Mouse (Mus musculus) forebrain, embryonic 16.5 days (tissue): Measurements from ENCODE around the gene Cbln1. TPM values are rescaled to one million over a fixed set of nuclear protein-coding genes. Genes with fewer than 3 reads are reported as not detected.

ENCODE experiments used
- ATAC-seq: fragments of 200-750 bp; cut with Nextera tagmentation; 2 replicates; pipeline ENCODE4 v1.8.0; 2017; ENCODE audit warnings: mild to moderate bottlenecking, moderate library complexity
- H3K27ac ChIP-seq: fragments of 300-500 bp; sonication (generic); 2 replicates; pipeline ENCODE4 v1.5.1; 2014; ENCODE audit warnings: low read length, control low read depth
- H3K27me3 ChIP-seq: fragments of 300-500 bp; sonication (generic); replicated peaks from 2 replicates; pipeline ENCODE4 v1.6.1; 2014; ENCODE audit warnings: low read length; ENCODE audit not compliant: control insufficient read depth, insufficient read depth
- H3K36me3 ChIP-seq: fragments of 300-500 bp; sonication (generic); 2 replicates; pipeline ENCODE4 v1.6.1; 2014; ENCODE audit not compliant: control insufficient read depth, insufficient read depth
- H3K4me1 ChIP-seq: fragments of 300-500 bp; sonication (generic); replicated peaks from 2 replicates; pipeline ENCODE4 v1.6.1; 2014; ENCODE audit warnings: low read length; ENCODE audit not compliant: control insufficient read depth, insufficient read depth
- H3K4me2 ChIP-seq: fragments of 300-500 bp; sonication (generic); 2 replicates; pipeline ENCODE4 v1.6.1; 2014; ENCODE audit warnings: mild to moderate bottlenecking, low read length, control low read depth
- H3K4me3 ChIP-seq: fragments of 300-500 bp; sonication (generic); replicated peaks from 2 replicates; pipeline ENCODE4 v1.5.1; 2014; ENCODE audit warnings: mild to moderate bottlenecking, low read length, control low read depth
- H3K9ac ChIP-seq: fragments of 300-500 bp; sonication (generic); replicated peaks from 2 replicates; pipeline ENCODE4 v1.6.1; 2014; ENCODE audit warnings: low read depth, low read length, control low read depth
- H3K9me3 ChIP-seq: fragments of 300-500 bp; sonication (generic); 2 replicates; pipeline ENCODE4 v1.6.1; 2016; ENCODE audit warnings: low read length; ENCODE audit not compliant: control insufficient read depth
- WGBS: fragments of 180-500 bp; shearing (Covaris S2); extraction: QIAGEN DNeasy Blood & Tissue Kit; methylation state at CpG from one replicate; pipeline ENCODE4 v1.1.7; 2014; 5-methylcytosine and 5-hydroxymethylcytosine counted together
- polyA plus RNA-seq: library from polyadenylated mRNA; unstranded; fragments of >200 nt; fragmentation: Nextera tagmentation; extraction: Ambion mirVana; gene quantifications from 2 replicates; pipeline ENCODE4 v1.2.1, GENCODE M21; 2015

Gene Cbln1
- polyA plus RNA-seq, 1 experiment from 2014 or later, result 5.9 TPM

DNA sequence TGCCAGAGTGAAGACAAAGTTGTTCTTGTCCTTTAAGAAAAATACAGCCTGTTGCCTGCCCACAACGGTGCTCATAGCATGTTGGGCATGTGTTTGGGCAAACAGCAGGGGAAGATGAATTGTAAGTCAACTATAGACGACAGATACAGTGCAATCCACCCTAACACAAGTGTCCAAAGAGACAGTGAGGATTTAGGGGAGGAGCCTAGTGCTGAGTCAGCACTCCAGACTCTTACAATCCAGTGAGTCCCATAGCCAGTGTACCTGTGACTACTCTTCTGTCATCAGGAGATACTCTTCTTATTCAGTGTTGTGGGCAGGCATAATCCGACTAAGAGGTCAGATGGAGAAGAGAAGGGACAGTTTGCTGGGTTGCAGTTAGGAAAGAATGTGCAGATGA is 8.0 kb downstream of the Cbln1 start:
- 81% methylated on average over 3 of the region's 3 CpGs for WGBS
- peaks cover 30% of the 10 kb centered on the region for H3K27me3 ChIP-seq

DNA sequence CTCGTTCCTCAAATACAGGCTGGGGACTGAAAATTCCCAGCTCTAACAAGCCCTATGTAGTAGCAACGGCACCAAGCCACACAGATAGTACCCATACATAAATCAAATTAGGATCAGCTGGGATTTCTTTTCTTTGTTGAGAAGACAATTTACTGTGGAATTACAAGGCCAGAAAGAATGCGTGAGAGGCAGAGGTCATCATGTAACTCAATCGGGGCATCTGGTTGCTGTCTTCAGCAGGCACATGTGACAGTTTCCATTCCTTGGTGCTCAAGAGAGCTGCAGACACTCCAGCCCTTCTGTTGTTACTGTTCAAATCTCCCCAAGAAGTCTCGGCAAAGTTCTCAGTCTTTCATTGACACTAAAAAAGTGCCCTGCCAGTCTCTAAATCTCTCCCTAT is 10.6 kb downstream of the Cbln1 start:
- 40% methylated on average over 5 of the region's 5 CpGs for WGBS
- Histone ChIP-seq H3K27ac (no peak overlapping the region), H3K27me3 (peaks cover 7% of the 10 kb centered on the region; the same call in 1 of the 2 replicates), H3K4me3 (no peak overlapping the region), H3K4me1 (no peaks in the 10 kb centered on the region), H3K9ac (no peak overlapping the region), H3K9me3 (no peaks in the 10 kb centered on the region; the same call in 1 of the 2 replicates), H3K4me2 (no peak overlapping the region), H3K36me3 (no peaks in the 10 kb centered on the region)
- no peak for ATAC-seq

More for the DNA sequence above, 8.0 kb downstream of the Cbln1 start:
- ATAC-seq, result no peak
- Histone ChIP-seq H3K4me3 (no peak overlapping the region), H3K9me3 (no peaks in the 10 kb centered on the region; the same call in 1 of the 2 replicates), H3K4me1 (peaks cover 12% of the 10 kb centered on the region), H3K36me3 (no peaks in the 10 kb centered on the region), H3K4me2 (no peak overlapping the region), H3K9ac (no peak overlapping the region), H3K27ac (no peak overlapping the region)

GRCm38 (mm10) chr8:87456949-87457348 is 15.5 kb downstream of the Cbln1 start:
- no peaks in the 10 kb centered on the region for H3K36me3 ChIP-seq
- H3K27me3 ChIP-seq, result no peaks in the 10 kb centered on the region
- no peaks in the 10 kb centered on the region for H3K4me1 ChIP-seq
- no peak for ATAC-seq
- H3K9ac ChIP-seq, result no peak overlapping the region
- H3K9me3 ChIP-seq, result no peaks in the 10 kb centered on the region
- no peak overlapping the region for H3K27ac ChIP-seq
- no peak overlapping the region for H3K4me2 ChIP-seq
- WGBS, result 79% methylated on average over 4 of the region's 4 CpGs
- H3K4me3 ChIP-seq, result no peak overlapping the region

DNA sequence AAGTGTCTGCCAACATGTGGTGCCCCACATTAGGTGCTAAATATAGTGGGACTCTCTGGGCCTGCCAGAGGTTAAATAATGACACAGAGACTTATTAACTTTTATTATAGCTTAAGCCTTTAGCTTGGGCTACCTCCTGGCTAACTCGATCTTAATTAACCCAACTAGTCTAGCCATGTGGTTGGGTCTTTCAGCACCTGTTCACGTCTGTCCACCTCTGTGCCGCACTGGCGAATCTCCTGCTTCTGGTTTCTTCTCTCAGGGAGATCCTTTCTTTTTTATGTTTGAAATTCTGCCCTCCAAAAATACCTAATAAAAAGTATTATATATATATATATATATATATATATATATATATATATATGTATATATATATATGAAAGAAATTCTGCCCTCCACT is 19.6 kb downstream of the Cbln1 start:
- no peaks in the 10 kb centered on the region for H3K27me3 ChIP-seq
- H3K27ac ChIP-seq, result no peak overlapping the region
- H3K9me3 ChIP-seq, result no peaks in the 10 kb centered on the region
- no peak for ATAC-seq
- no peak overlapping the region for H3K9ac ChIP-seq
- no peaks in the 10 kb centered on the region for H3K36me3 ChIP-seq
- no peak overlapping the region for H3K4me2 ChIP-seq
- H3K4me1 ChIP-seq, result no peaks in the 10 kb centered on the region
- no peak overlapping the region for H3K4me3 ChIP-seq
- 86% methylated on average over 4 of the region's 4 CpGs for WGBS

GRCm38 (mm10) chr8:87451737-87452136 is 20.7 kb downstream of the Cbln1 start:
- no peak overlapping the region for H3K4me2 ChIP-seq
- no peak overlapping the region for H3K9ac ChIP-seq
- no peaks in the 10 kb centered on the region for H3K9me3 ChIP-seq
- no peak overlapping the region for H3K27ac ChIP-seq
- ATAC-seq, result no peak
- WGBS, result 69% methylated on average over 2 of the region's 2 CpGs
- no peak overlapping the region for H3K4me3 ChIP-seq
- H3K36me3 ChIP-seq, result no peaks in the 10 kb centered on the region
- no peaks in the 10 kb centered on the region for H3K27me3 ChIP-seq
- H3K4me1 ChIP-seq, result no peaks in the 10 kb centered on the region

- Histone ChIP-seq H3K4me1 (peaks cover 5% of the 10 kb centered on the region), H3K27ac (no peak overlapping the region), H3K27me3 (no peaks in the 10 kb centered on the region), H3K4me2 (no peak overlapping the region), H3K36me3 (no peaks in the 10 kb centered on the region), H3K9me3 (no peaks in the 10 kb centered on the region), H3K9ac (no peak overlapping the region), H3K4me3 (no peak overlapping the region)
- 62% methylated on average over 3 of the region's 3 CpGs for WGBS
- no peak for ATAC-seq
These were observed 37.8 kb downstream of the Cbln1 start for GRCm38 (mm10) chr8:87434592-87434991.

- Histone ChIP-seq H3K27ac (no peak overlapping the region), H3K9me3 (no peaks in the 10 kb centered on the region), H3K4me2 (no peak overlapping the region), H3K9ac (no peak overlapping the region), H3K36me3 (no peaks in the 10 kb centered on the region), H3K4me3 (no peak overlapping the region), H3K27me3 (no peaks in the 10 kb centered on the region), H3K4me1 (no peaks in the 10 kb centered on the region; the same call in 1 of the 2 replicates)
- ATAC-seq, result no peak
These were observed 45.2 kb downstream of the Cbln1 start for GRCm38 (mm10) chr8:87427188-87427587.

DNA sequence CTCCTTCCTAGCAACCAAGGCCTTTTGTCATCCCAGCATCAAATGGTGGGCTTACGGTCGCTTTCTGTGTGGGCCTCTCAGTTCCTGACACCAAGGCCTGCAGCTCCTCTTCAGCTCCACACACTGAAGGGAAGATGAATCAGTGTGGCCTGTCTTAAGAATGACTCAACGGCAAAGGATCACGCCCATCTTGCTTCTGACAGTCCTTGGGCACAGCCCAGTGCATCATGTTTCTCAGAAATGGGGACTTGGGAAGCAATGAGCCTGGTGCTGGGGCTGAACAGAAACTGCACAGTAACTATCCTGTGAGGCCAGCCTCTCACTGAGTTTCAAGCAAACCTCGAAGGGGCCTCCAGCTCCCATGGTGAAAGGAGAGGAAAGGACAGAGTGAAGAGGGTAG is 47.7 kb downstream of the Cbln1 start:
- Histone ChIP-seq H3K27ac (no peak overlapping the region), H3K9ac (no peak overlapping the region), H3K4me2 (no peak overlapping the region), H3K4me3 (no peak overlapping the region), H3K36me3 (no peaks in the 10 kb centered on the region), H3K4me1 (no peaks in the 10 kb centered on the region; the same call in 1 of the 2 replicates), H3K9me3 (no peaks in the 10 kb centered on the region), H3K27me3 (no peaks in the 10 kb centered on the region)
- 76% methylated on average over 5 of the region's 5 CpGs for WGBS
- ATAC-seq, result no peak

DNA sequence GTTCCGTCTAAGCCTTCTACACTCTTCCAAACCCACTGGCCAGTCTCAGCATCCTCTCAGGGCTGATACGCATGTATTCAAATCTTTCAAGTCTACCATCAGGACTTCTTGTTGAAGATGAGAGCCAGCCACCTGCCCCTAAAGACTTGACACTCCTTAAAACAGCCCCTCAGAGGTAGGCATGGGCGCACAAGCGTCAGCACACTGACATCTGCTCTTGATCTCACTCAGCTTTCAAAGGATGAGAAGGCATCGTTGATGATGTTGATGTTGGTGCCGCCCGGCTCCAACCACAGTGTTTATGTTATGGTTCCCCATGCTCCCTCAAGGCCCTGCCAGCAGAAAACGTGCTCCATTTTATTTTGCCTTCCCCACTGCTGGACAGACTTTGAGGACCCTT is 50.7 kb downstream of the Cbln1 start:
- ATAC-seq, result no peak
- Histone ChIP-seq H3K9me3 (no peaks in the 10 kb centered on the region), H3K4me3 (no peak overlapping the region), H3K27me3 (no peaks in the 10 kb centered on the region), H3K36me3 (no peaks in the 10 kb centered on the region), H3K9ac (no peak overlapping the region), H3K4me1 (no peaks in the 10 kb centered on the region; the same call in 1 of the 2 replicates), H3K27ac (no peak overlapping the region), H3K4me2 (no peak overlapping the region)
- 79% methylated on average over 8 of the region's 8 CpGs for WGBS
